Mouse (Mus musculus): Measurements from ENCODE around the gene Thtpa.

The Thtpa gene

DNA sequence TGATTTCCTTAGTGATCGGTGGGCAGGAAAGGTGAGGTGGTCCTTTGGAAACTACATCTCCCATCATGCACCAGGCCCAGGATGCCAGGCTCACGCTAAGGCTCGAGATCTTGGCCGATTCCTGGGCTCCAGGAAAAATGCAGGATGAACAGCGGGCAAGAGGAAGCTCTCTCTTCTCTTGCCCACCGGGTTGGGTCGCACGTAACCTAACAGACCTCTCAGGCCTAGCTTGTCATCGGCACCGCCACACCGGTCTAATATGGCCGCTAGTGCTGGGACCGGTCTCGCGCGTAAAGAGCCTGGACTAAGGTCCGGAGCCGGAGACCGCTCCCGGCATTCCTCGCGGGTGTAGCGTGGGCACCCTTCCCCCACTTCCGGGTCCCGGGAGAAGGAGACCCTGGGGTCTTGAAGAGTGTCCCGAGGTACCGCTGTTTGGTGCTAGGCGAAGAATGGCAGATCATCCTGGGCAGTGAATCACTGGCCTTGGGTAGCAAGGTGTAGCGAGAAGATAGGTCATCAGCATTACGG is at the start of gene Thtpa:
Thtpa (plus strand) TSS at position 81 of the 528 bp plus-strand sequence.
- DNase-seq (ENCODE audit: low read depth in 1 of 2, low spot score in 2 of 2): no peak

- no peak for DNase-seq (ENCODE audit: low read depth in 1 of 2, low spot score in 2 of 2)
Observed at GRCm38 (mm10) chr14:55047971-55048531, 46.5 kb upstream of the Thtpa start.

DNA sequence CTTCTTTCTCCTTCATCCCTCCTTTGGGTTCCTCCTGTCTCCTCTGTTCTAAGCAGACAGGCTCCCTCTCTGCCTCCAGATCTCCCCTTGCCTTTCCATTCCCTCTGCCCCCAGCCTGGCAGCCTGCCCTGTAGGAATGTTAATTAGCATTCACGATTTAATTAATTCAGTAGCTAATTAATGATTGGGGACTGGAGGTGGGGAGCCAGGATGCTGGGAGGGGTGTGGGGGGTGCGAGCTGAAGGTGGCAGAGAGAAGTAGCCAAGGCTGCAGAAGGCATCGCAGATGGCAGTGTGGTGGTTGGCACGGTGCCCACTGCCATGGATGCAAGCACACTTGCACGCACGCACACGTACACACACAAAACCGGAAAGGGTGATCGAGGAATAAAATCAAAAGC is 42.1 kb upstream of the Thtpa start:
- DNase-seq (ENCODE audit: low read depth in 1 of 2, low spot score in 2 of 2): no peak

- DNase-seq (ENCODE audit: low read depth in 1 of 2, low spot score in 2 of 2): no peak
Observed at GRCm38 (mm10) chr14:55053050-55053449, 41.5 kb upstream of the Thtpa start.

- DNase-seq (ENCODE audit: low read depth in 1 of 2, low spot score in 2 of 2): no peak
Observed at GRCm38 (mm10) chr14:55053708-55054190, 40.8 kb upstream of the Thtpa start.

DNA sequence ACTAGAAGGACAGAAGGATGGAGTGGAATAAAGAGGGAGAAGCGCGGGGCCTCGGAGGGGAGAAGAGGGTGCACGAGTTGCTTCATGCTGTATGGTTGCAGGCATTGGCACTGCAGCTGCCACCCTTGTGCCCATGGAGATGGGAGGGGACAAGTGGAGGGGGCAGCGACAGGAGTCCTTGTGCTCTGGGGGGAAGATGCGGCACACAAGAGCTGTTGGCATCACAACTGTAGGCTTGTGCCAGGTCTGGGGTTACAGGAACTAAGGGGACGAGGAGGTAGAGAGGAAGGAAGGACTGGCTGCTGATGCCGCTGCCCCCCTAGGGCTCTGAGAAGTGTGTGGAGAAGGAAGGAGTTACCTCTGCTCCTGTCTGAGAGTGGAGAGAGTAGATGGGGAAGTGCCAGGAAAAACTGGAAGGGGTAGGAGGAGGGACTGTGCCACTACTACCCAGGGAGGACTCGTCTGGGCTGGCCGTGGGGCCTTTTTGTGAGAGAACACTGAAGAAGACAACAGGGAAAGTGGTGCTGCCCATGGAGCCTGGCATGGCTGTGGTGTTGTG is 40.3 kb upstream of the Thtpa start:
- DNase-seq (ENCODE audit: low read depth in 1 of 2, low spot score in 2 of 2): no peak

DNA sequence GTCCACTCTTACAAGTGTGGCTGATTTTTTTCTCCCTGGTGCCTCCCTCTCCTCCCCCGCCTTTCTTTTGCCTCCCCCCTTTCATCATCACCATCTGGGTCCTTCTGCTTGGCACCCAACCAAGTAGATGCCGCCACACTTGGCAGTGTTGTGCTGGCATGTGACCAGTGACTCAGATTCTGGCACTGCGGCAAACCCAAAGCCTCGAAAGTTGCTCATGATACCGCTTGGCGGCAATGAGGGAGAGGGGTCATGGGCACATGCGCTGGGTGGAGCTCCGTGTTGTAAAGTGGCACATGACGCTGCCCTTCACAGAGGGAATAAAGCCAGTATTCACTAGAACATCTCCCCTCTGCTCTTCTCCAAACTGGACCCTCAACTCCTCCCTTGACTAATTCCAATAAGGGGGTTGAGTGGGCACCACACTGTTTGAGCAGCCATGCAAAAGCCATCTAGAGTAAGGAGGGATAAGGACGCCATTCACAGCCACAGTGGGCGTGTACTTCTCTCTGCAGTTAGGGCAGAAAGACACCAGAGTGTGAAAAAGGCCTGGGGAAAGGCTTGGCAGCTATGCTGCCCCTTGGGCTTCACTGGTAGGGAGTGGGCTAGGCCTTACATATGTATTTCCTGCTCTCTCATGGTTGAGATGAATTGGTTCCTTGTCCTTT is 39.3 kb upstream of the Thtpa start:
- DNase-seq (ENCODE audit: low read depth in 1 of 2, low spot score in 2 of 2): peak; percentile 45 to 65

- no peak for DNase-seq (ENCODE audit: low read depth in 1 of 2, low spot score in 2 of 2)
Observed at GRCm38 (mm10) chr14:55059009-55059408, 35.6 kb upstream of the Thtpa start.

- DNase-seq (ENCODE audit: low read depth in 1 of 2, low spot score in 2 of 2): no peak
Observed at GRCm38 (mm10) chr14:55059931-55060330, 34.7 kb upstream of the Thtpa start.

- DNase-seq (ENCODE audit: low read depth in 1 of 2, low spot score in 2 of 2): no peak
Observed at GRCm38 (mm10) chr14:55061845-55062244, 32.7 kb upstream of the Thtpa start.

GRCm38 (mm10) chr14:55062626-55063025 is 32.0 kb upstream of the Thtpa start:
- no peak for DNase-seq (ENCODE audit: low read depth in 1 of 2, low spot score in 2 of 2)

DNA sequence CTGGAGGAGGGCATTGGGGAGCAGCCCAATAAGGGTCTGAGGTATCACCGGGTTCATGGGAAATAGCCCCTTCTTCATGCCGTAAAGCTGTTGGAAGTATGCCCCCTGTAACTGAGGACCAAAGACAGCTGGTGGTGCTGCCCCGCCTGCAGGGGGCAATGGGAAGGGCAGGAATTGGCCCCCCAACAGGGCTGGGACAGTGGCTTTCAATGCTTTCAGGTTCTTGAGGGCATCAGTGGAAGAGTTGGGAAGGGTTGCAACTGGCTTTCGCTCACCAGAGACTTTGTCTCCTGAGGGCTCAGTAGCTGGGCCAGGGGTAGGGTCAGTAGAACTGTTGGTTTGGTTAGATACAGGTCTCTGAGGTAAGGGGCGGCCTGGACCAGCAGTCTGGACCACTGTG is 31.5 kb upstream of the Thtpa start:
- no peak for DNase-seq (ENCODE audit: low read depth in 1 of 2, low spot score in 2 of 2)

- no peak for DNase-seq (ENCODE audit: low read depth in 1 of 2, low spot score in 2 of 2)
Observed at GRCm38 (mm10) chr14:55063581-55064381, 30.8 kb upstream of the Thtpa start.

GRCm38 (mm10) chr14:55064481-55065370 is 29.9 kb upstream of the Thtpa start:
- DNase-seq (ENCODE audit: low read depth in 1 of 2, low spot score in 2 of 2): no peak

GRCm38 (mm10) chr14:55065391-55065790 is 29.2 kb upstream of the Thtpa start:
- no peak for DNase-seq (ENCODE audit: low read depth in 1 of 2, low spot score in 2 of 2)

DNA sequence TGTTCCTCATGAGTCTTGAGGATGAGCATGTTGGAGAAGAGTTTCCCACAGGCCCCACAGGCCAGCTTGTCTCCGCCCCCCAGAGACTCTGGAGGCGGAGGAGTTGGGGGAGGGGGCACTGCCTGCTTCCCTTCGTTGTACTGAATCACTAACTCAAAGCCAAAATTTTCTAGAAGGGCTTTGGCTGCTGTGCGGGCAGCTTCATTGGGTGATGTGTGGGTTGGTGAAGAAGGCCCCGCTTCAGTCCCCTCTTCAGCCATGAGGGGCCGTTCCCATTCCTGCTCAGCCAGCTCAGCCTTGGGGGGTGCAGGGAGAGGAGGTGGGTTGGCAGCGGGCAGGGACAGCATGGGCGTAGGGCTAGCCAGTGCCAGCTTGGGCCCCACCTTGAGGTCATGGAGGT is 28.5 kb upstream of the Thtpa start:
- no peak for DNase-seq (ENCODE audit: low read depth in 1 of 2, low spot score in 2 of 2)

- DNase-seq (ENCODE audit: low read depth in 1 of 2, low spot score in 2 of 2): no peak
Observed at GRCm38 (mm10) chr14:55071756-55072155, 22.8 kb upstream of the Thtpa start.

- no peak for DNase-seq (ENCODE audit: low read depth in 1 of 2, low spot score in 2 of 2)
Observed at GRCm38 (mm10) chr14:55074416-55074815, 20.2 kb upstream of the Thtpa start.

- DNase-seq (ENCODE audit: low read depth in 1 of 2, low spot score in 2 of 2): no peak
Observed at GRCm38 (mm10) chr14:55076224-55076623, 18.4 kb upstream of the Thtpa start.

GRCm38 (mm10) chr14:55076956-55077355 is 17.6 kb upstream of the Thtpa start:
- DNase-seq (ENCODE audit: low read depth in 1 of 2, low spot score in 2 of 2): no peak
